Mouse (Mus musculus): ENCODE measurements around the gene Olfr1226.
"Not testable (repeated sequence)": the region's sequence is repeated elsewhere in the genome, so short reads cannot be mapped to it uniquely, and the experiment has no call there.

The Olfr1226 gene

GRCm38 (mm10) chr2:89199948-89200347 is at the start of gene Olfr1226:
Olfr1226 (minus strand) TSS chr2:89200048.
- DNase-seq (ENCODE audit: low read depth, low spot score), result no peak

- DNase-seq (ENCODE audit: low read depth, low spot score), result no peak
Observed at GRCm38 (mm10) chr2:89196325-89196982, 3.4 kb downstream of the Olfr1226 start.

- DNase-seq (ENCODE audit: low read depth, low spot score), result no peak
Observed at GRCm38 (mm10) chr2:89174569-89174968, 25.3 kb downstream of the Olfr1226 start, which contains the start of gene Olfr1225. Olfr1225 (minus strand) TSS chr2:89174669.

- DNase-seq (ENCODE audit: low read depth, low spot score), result not testable (repeated sequence)
Observed at GRCm38 (mm10) chr2:89164711-89165110, 35.1 kb downstream of the Olfr1226 start.

- not testable (repeated sequence) for DNase-seq (ENCODE audit: low read depth, low spot score)
Observed at GRCm38 (mm10) chr2:89163991-89164390, 35.9 kb downstream of the Olfr1226 start, which contains the start of gene Olfr1224-ps1. Olfr1224-ps1 (minus strand) TSS chr2:89164091.

- DNase-seq (ENCODE audit: low read depth, low spot score), result no peak
Observed at GRCm38 (mm10) chr2:89151460-89151859, 48.4 kb downstream of the Olfr1226 start, which contains the start of gene Olfr1223. Olfr1223 (minus strand) TSS chr2:89151560.

Measured in forelimb bud, embryonic 11.5 days (tissue).